ENCODE assay signal across 8 mouse cellular contexts in the genomic region with DNA sequence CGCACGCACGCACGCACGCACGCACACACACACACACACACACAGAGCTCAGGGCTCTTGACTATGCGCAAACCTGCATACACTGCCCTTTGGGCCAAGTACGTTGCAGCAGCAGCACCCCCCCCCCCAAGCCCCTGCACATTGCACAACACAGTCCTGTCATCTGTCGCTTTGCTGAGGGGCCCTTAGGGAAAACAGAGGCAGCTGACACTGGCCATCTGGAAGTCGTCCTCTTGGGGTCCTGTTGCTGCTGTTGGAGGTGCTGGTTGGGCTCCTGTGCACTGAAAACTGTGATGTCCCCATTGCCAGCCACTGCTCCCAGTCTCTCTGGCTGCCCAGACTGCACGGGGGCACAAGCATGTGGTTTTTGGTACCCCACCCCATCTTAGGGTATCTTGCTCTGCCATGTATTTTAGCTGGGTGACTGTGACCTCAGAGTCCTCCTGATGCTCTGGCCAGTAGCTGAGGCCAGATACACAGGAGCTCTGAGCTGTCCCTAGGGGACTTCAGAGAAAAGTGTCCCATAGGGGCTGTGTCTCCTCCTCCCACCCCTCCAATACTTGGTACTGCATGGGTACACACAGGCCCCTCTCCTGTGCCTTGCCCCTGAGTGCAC. TPM values are rescaled to one million over a fixed set of nuclear protein-coding genes. Genes with fewer than 3 reads are reported as not detected.
DNase-seq lines count a peak whose midpoint lies in the region; ATAC-seq and TF ChIP-seq lines count a peak whose summit lies in the region.

No protein-coding gene starts in this region.

- H3K4me1 ChIP-seq in lung, embryonic 15.5 days = peaks cover 42% of the 10 kb centered on the region
- peaks cover 10% of the 10 kb centered on the region for H3K4me1 ChIP-seq in forebrain, postnatal 0 days (ENCODE audit: insufficient read depth)
- peaks cover 14% of the 10 kb centered on the region for H3K4me1 ChIP-seq in limb, embryonic 11.5 days (ENCODE audit: control insufficient read depth, insufficient read depth, low read length)
- peaks cover 24% of the 10 kb centered on the region for H3K4me1 ChIP-seq in neural tube, embryonic 13.5 days (replicated peaks)

- H3K27ac ChIP-seq in lung, embryonic 15.5 days = peak overlapping the region; percentile 94
- H3K27ac ChIP-seq in forebrain, postnatal 0 days (ENCODE audit: low read depth, low read length) = no peak overlapping the region
- H3K27ac ChIP-seq in limb, embryonic 11.5 days (replicated peaks; ENCODE audit: low read depth, low read length) = 0 out of 2 replicates have a peak overlapping the region, but pooled peaks have one; percentile 8
- peak overlapping the region; percentile 90 for H3K27ac ChIP-seq in neural tube, embryonic 13.5 days (replicated peaks)

- ATAC-seq in lung, embryonic 15.5 days (ENCODE audit: borderline replicate concordance, extremely low read depth, low FRiP score, low TSS enrichment) = peak; percentile 87
- ATAC-seq in forebrain, postnatal 0 days = peak; percentile 58
- no peak for ATAC-seq in limb, embryonic 11.5 days (ENCODE audit: insufficient number of reproducible peaks, low FRiP score, low TSS enrichment, low read depth)
- peak; percentile 75 for ATAC-seq in neural tube, embryonic 13.5 days (ENCODE audit: low read depth)

- peak overlapping the region; percentile 49 for H3K4me2 ChIP-seq in lung, embryonic 15.5 days
- H3K4me2 ChIP-seq in forebrain, postnatal 0 days (ENCODE audit: low read depth) = no peak overlapping the region
- peak overlapping the region; percentile 48 for H3K4me2 ChIP-seq in limb, embryonic 11.5 days (ENCODE audit: low read depth, severe bottlenecking)
- H3K4me2 ChIP-seq in neural tube, embryonic 13.5 days = peak overlapping the region; percentile 44

- H3K9me3 ChIP-seq in lung, embryonic 15.5 days = no peaks in the 10 kb centered on the region
- H3K9me3 ChIP-seq in forebrain, postnatal 0 days (ENCODE audit: low read length) = no peaks in the 10 kb centered on the region
- H3K9me3 ChIP-seq in limb, embryonic 11.5 days (ENCODE audit: control insufficient read depth, low read length) = no peaks in the 10 kb centered on the region
- no peaks in the 10 kb centered on the region for H3K9me3 ChIP-seq in neural tube, embryonic 13.5 days

- no peak overlapping the region for H3K9ac ChIP-seq in lung, embryonic 15.5 days
- H3K9ac ChIP-seq in forebrain, postnatal 0 days = no peak overlapping the region
- no peak overlapping the region; the same call in 1 of the 2 replicates for H3K9ac ChIP-seq in limb, embryonic 11.5 days (ENCODE audit: low read length)
- H3K9ac ChIP-seq in neural tube, embryonic 13.5 days = peak overlapping the region; percentile 54; the same call in 1 of the 2 replicates

- DNase-seq in lung, postnatal 25 days (ENCODE audit: low spot score) = no peak
- DNase-seq in forebrain, postnatal 0 days = peak; percentile 20
- peak; percentile 60 for DNase-seq in limb, embryonic 11.5 days (ENCODE audit: low spot score)
- DNase-seq in right cerebral cortex, adult 2 months (ENCODE audit: low spot score in 2 of 2) = no peak
- DNase-seq in T-cell, adult 2 months (ENCODE audit: low spot score) = no peak
- DNase-seq in left cerebral cortex, postnatal 36 days (ENCODE audit: low spot score in 2 of 2) = no peak

- intact Hi-C loops in left cerebral cortex, postnatal 36 days (cut with DNase I) = no loop called here

- H3K36me3 ChIP-seq in lung, embryonic 15.5 days = no peaks in the 10 kb centered on the region
- no peaks in the 10 kb centered on the region for H3K36me3 ChIP-seq in forebrain, postnatal 0 days (ENCODE audit: insufficient read depth)
- no peaks in the 10 kb centered on the region for H3K36me3 ChIP-seq in limb, embryonic 11.5 days (ENCODE audit: control insufficient read depth, insufficient read depth, low read length)
- no peaks in the 10 kb centered on the region for H3K36me3 ChIP-seq in neural tube, embryonic 13.5 days

- TF ChIP-seq CTCF in forebrain, postnatal 0 days (IDR thresholded peaks at IDR 0.05; ENCODE audit: low read depth) = no peak

- H3K27me3 ChIP-seq in lung, embryonic 15.5 days = no peaks in the 10 kb centered on the region
- no peaks in the 10 kb centered on the region for H3K27me3 ChIP-seq in forebrain, postnatal 0 days (ENCODE audit: insufficient read depth, low read length)
- no peaks in the 10 kb centered on the region for H3K27me3 ChIP-seq in limb, embryonic 11.5 days (ENCODE audit: control insufficient read depth, insufficient read depth, low read length)
- peaks cover 14% of the 10 kb centered on the region for H3K27me3 ChIP-seq in neural tube, embryonic 13.5 days

- no peak overlapping the region for H3K4me3 ChIP-seq in lung, embryonic 15.5 days
- H3K4me3 ChIP-seq in forebrain, postnatal 0 days (ENCODE audit: low read depth, low read length) = no peak overlapping the region
- no peak overlapping the region for H3K4me3 ChIP-seq in limb, embryonic 11.5 days (ENCODE audit: low read depth, low read length)
- H3K4me3 ChIP-seq in neural tube, embryonic 13.5 days = no peak overlapping the region

- WGBS in lung, embryonic 15.5 days = 19% methylated on average over 5 of the region's 11 CpGs
- 14% methylated on average over 11 of the region's 11 CpGs for WGBS in forebrain, postnatal 0 days
- WGBS in limb, embryonic 11.5 days = 14% methylated on average over 11 of the region's 11 CpGs
- WGBS in neural tube, embryonic 13.5 days = 42% methylated on average over 11 of the region's 11 CpGs

RNA-seq across cellular contexts. Expression of gene Gadd45g, which starts 57.0 kb away (rescaled TPM):
- 50.3 and 50.9 TPM in 2 replicates for polyA plus RNA-seq in lung, embryonic 15.5 days (2015; fragmentation: Nextera tagmentation; extraction: Ambion mirVana)
- 13.8 and 13.9 TPM in 2 replicates for total RNA-seq in forebrain, postnatal 0 days (2014; rRNA removed)
- 34.3 and 35.1 TPM in 2 replicates for polyA plus RNA-seq in forebrain, postnatal 0 days (2015; fragmentation: Nextera tagmentation; extraction: Ambion mirVana)
- 20.5 and 20.7 TPM in 2 replicates for polyA plus RNA-seq in limb, embryonic 11.5 days (2014; fragmentation: Nextera tagmentation; extraction: Ambion mirVana)
- polyA plus RNA-seq in neural tube, embryonic 13.5 days (2015; fragmentation: Nextera tagmentation; extraction: Ambion mirVana) = 96.7 and 118 TPM in 2 replicates
- total RNA-seq in left cerebral cortex, postnatal 36 days (2021) = 10 to 100 TPM; 11.0 to 24.6 TPM

Comparison
In these comparisons a context has a peak if more than half of its experiments do, and no peak if none do; other contexts are left out.
1. DNase-seq: peak in forebrain, postnatal 0 days (single experiment) and limb, embryonic 11.5 days (single experiment); none in lung, postnatal 25 days (single experiment), right cerebral cortex, adult 2 months (0 of 2), T-cell, adult 2 months (single experiment) and left cerebral cortex, postnatal 36 days (0 of 2).